Mouse (Mus musculus) Patski (cell line): ENCODE data around the gene Zc3h15. TPM values are rescaled to one million over a fixed set of nuclear protein-coding genes. Genes with fewer than 3 reads are reported as not detected.
"Not testable (repeated sequence)": the region's sequence is repeated elsewhere in the genome, so short reads cannot be mapped to it uniquely, and the experiment has no call there.

ENCODE experiments used
- ATAC-seq: fragments of 100-300 bp; one replicate; pipeline ENCODE4 v1.8.0; 2021
- CTCF ChIA-PET: fragments of 350-600 bp; sonication (Branson Sonifier 250); formaldehyde crosslinking; loops from one replicate; lab custom pipeline; 2022; ENCODE audit warnings: inconsistent platforms; lab: Charles Lee
- POLR2A ChIA-PET: fragments of 350-600 bp; sonication (Branson Sonifier 250); formaldehyde crosslinking; loops from one replicate; lab custom pipeline; 2022; ENCODE audit warnings: antibody characterized with exemption, inconsistent platforms; lab: Charles Lee
- DNase-seq: peaks from one replicate; pipeline ENCODE4 v3.0.0-alpha.2; 2011; ENCODE audit warnings: low read depth, low spot score
- H3K27me3 ChIP-seq: fragments of 371-371 bp; one replicate; pipeline ENCODE4 v1.5.1; 2021
- CTCF ChIP-seq: fragments of 100-300 bp; IDR thresholded peaks from one replicate; pipeline ENCODE4 v1.5.1; 2021
- in situ Hi-C: fragments of 300-500 bp; cut with MboI; formaldehyde crosslinking; loops from 3 replicates; pipeline ENCODE4 v1.11.1; 2018; ENCODE audit warnings: low pct_unique_long_range_greater_than_20kb, mixed read lengths
- polyA plus RNA-seq: library from polyadenylated mRNA; unstranded; gene quantifications from one replicate; pipeline ENCODE4 v1.2.3, GENCODE M21; 2021

Zc3h15 gene
- polyA plus RNA-seq, 1 experiment from 2014 or later, result 85.5 TPM

DNA sequence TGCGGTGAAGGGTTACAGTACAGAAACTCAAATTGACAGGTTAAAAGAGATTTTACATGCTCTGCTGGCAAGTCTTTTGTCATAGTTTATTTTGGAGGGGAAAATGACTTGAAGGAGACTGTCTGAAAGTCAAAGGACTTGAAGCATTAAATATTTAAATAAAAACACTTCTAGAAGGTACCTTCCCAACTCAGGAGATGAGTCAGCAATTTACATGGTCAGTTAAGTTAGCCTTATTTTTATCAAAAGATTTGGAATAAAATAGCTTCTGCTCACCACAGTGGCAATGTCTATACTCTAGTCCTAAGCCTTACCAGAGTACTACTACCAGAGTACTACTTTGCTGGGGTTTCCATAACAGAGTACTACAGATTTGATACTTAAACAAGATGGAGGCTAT lies 2.2 kb upstream of the Zc3h15 start:
- peaks cover 40% of the 10 kb centered on the region for H3K27me3 ChIP-seq
- CTCF ChIA-PET, result interaction anchor here (2.1 kb wide), 1 partner anchor 17 kb away, joined by 4 read pairs; no protein-coding TSS in a partner anchor
- TF ChIP-seq CTCF, result no peak
- in situ Hi-C loops, result no loop called here
- POLR2A ChIA-PET, result no interaction called here
- DNase-seq (no peak), ATAC-seq (no peak)

DNA sequence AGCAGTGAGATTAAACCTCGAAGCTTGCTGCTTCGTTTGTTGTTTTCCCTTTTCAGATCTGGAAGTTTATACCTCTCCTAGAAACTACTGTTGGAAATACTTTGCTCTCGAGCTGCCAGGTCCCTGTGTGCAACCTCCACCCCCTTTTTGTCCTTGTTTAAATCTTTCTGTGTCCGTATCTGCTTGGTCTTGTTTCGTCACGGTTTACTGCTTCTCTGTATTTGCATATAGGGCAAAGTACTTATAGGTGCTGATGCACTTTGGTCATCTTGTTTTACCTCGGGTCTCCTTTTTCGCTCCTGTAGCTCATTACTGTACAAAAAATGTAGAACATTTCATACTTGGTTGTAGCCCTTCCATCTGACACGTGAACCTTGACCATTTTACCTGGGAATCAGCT lies 4.7 kb downstream of the Zc3h15 start:
- H3K27me3 ChIP-seq, result no peaks in the 10 kb centered on the region
- no peak for TF ChIP-seq CTCF
- ATAC-seq, result no peak
- POLR2A ChIA-PET, result interaction anchor here (0.6 kb wide), 1 partner anchor 33 kb away, joined by 3 read pairs; no protein-coding TSS in a partner anchor
- in situ Hi-C loops, result no loop called here
- CTCF ChIA-PET, result interaction anchor here (0.8 to 2.3 kb wide), 2 partner anchors 10 to 123 kb away, joined by 3 to 11 read pairs; no protein-coding TSS in a partner anchor
- no peak for DNase-seq

DNA sequence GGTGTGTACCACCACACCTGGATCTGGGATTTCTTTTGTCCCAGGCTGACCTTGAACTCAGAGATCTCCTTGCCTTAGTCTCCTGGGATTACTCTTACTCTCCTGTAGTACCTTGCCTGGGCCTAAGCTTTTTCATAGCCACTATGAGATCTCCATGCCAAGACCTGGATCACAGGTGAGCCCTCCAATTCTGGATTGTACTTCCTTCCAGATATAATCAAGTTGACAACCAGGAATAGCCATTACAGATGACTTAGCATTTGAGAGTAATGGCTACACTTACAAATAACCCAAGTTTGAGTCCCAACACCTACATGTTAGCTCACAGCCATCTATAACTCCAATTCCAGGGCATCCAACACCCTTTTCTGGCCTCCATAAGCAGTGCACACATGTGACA lies 8.4 kb downstream of the Zc3h15 start:
- in situ Hi-C loops, result no loop called here
- no peak for ATAC-seq

DNA sequence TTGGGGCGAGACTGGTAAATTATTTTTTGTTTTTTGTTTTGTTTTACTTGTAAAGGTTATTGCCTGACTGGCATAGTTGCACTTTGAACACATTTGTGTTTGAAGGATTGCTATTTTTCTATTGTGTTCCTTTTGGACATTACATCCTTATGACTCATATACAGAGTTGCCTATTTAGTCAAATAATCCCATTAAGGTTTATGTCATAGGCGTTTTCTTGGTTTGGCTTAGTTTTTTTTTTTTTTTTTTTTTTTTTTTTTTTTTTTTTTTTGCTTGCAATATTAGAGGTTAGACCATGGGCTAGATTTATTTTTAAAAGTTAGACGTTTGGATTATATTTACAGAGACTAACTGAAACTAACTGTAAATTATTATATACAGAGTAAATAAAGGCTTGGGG lies 15.0 kb downstream of the Zc3h15 start:
- POLR2A ChIA-PET, result no interaction called here
- DNase-seq (no peak), ATAC-seq (no peak)
- TF ChIP-seq CTCF, result no peak
- H3K27me3 ChIP-seq, result no peaks in the 10 kb centered on the region
- CTCF ChIA-PET, result interaction anchor here (4.0 kb wide), 1 partner anchor 113 kb away, joined by 21 read pairs; no protein-coding TSS in a partner anchor
- in situ Hi-C loops, result no loop called here

More for the DNA sequence above, 8.4 kb downstream of the Zc3h15 start:
- no peak for TF ChIP-seq CTCF
- ChIA-PET POLR2A (no interaction called here), CTCF (no interaction called here)
- H3K27me3 ChIP-seq, result no peaks in the 10 kb centered on the region
- DNase-seq, result no peak

DNA sequence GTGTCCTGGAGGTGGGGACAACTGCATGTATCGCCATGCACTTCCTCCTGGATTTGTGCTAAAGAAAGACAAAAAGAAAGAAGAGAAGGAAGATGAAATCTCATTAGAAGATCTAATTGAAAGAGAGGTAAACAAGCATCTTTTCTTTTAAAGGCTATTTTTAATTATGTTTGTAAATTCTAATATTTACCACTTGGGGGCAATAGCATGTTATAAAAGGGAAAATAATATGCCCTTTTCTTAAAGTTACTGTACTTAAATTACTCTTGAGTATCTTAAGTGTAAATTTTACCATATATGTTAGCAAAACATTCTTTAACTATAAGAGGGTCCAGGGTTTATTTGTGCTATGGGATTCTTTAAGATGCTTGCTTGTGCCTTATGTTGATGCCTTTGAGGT lies 15.9 kb downstream of the Zc3h15 start:
- in situ Hi-C loops, result no loop called here
- no peaks in the 10 kb centered on the region for H3K27me3 ChIP-seq
- ChIA-PET POLR2A (no interaction called here), CTCF (no interaction called here)
- peak; percentile 31 for TF ChIP-seq CTCF
- DNase-seq, result no peak
- no peak for ATAC-seq

DNA sequence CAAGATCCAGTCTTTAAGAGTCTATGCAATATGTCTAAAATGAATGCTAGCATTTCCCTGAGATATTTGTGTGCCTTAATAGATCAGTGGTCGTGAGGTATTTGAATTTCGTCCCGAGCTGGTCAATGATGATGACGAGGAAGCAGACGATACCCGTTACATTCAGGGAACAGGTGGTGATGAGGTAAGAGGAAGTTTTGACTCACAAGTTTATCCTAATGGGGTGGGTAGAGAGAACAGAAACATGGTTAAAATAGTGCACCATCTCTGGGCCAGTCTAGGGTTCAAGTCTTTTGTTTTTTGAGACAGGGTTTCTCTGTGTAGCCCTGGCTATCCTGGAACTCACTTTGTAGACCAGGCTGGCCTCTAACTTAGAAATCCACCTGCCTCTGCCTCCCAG lies 17.1 kb downstream of the Zc3h15 start:
- in situ Hi-C loops, result no loop called here
- no peak for DNase-seq
- ChIA-PET POLR2A (interaction anchor here (0.6 kb wide), 1 partner anchor 74 kb away, joined by 3 read pairs; no protein-coding TSS in a partner anchor), CTCF (interaction anchor here (1.0 kb wide), 1 partner anchor 110 kb away, joined by 4 read pairs; no protein-coding TSS in a partner anchor)
- no peak for ATAC-seq
- H3K27me3 ChIP-seq, result no peaks in the 10 kb centered on the region
- TF ChIP-seq CTCF, result no peak

DNA sequence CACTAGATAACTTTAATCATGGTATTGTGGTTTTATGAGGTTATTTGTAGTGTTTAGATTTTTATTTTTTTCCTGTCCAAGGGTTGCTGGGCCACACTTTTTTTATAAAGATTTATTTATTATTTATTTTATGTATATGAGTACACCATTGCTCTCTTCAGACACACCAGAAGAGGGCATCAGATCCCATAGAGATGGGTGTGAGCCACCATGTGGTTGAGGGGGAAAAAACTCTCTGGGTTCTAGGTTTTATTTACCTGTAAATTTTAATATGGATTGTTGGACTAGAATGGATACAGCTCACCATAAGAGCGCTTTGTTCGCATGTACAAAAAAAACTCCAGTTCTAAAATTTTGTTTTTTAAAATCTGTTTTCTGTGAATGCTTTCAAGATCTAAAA lies 20.8 kb downstream of the Zc3h15 start:
- in situ Hi-C loops, result loop anchor here (5.0 kb wide), 1 partner anchor 97 kb away; no protein-coding TSS in a partner anchor
- DNase-seq, H3K27me3 ChIP-seq, ATAC-seq, POLR2A ChIA-PET: not testable (repeated sequence)
- TF ChIP-seq CTCF, result peak; percentile 59
- CTCF ChIA-PET, result interaction anchor here (0.6 to 2.0 kb wide), 6 partner anchors 9 to 131 kb away, joined by 3 to 7 read pairs (median 3); no protein-coding TSS in a partner anchor

DNA sequence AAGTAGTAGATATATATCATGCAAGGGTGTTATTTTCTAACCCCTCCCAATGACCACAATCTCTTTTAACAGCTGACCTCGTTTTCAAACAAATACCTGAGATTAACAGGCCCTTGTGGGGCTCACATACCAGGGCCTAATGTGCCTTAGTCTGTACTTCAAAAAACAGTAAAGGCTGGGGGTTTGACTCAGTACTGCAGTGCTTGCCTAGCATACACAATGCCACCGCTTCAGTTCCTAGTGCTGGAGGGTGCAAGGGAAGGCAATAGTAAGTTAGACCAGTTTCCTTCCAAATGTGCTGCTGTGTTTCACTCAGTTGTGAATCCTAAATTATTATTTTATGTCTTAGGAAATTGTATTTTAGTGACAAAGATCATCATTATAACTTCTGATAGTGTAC lies 23.2 kb downstream of the Zc3h15 start:
- CTCF ChIA-PET, result no interaction called here
- no peak for ATAC-seq
- H3K27me3 ChIP-seq, result no peaks in the 10 kb centered on the region
- no peak for DNase-seq
- POLR2A ChIA-PET, result no interaction called here
- no peak for TF ChIP-seq CTCF
- in situ Hi-C loops, result loop anchor here (5.0 kb wide), 1 partner anchor 95 kb away; no protein-coding TSS in a partner anchor

DNA sequence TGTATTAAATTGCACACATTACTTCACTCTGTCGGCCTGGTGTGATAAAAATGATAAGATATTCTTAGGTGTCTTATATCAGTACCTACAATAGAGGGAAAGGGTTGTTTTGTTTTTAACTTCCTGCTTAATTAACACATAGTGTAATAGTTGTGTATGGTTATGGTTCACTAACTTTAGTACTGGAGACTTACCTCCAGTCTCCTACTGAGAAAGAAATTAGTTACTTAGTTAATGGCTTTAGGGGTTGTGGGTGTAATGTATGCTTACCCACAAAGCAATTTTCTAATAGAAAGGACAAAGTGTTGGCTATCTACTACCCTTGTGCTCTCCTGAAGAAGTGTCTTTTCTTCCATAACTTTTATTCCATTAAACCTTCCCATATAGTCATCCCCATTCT lies 23.8 kb downstream of the Zc3h15 start:
- ChIA-PET POLR2A (no interaction called here), CTCF (interaction anchor here (1.4 kb wide), 1 partner anchor 56 kb away, joined by 4 read pairs; the partner anchor contains the start of gene Itgav)
- ATAC-seq (no peak), DNase-seq (no peak)
- TF ChIP-seq CTCF, result no peak
- H3K27me3 ChIP-seq, result no peaks in the 10 kb centered on the region
- in situ Hi-C loops, result loop anchor here (5.0 kb wide), 1 partner anchor 94 kb away; no protein-coding TSS in a partner anchor

DNA sequence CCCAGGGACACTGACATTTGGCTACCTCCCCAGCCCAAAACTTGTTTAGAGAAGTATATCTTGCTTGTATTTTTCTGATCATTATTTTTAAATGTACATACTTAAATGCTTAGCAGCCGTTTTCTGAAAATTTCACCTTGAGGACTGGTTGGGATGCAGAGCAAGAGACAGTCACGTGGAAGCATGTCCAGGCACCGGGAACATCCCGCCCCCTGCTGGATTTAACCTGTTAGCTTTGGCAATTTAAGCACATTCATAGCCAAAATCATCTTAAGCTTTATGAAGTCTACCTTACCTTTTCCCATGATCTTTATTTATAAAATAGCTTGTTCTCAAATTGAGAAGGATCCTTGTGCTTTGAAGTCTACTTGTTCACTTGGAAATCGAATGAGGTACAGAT lies 25.8 kb downstream of the Zc3h15 start:
- DNase-seq, result no peak

DNA sequence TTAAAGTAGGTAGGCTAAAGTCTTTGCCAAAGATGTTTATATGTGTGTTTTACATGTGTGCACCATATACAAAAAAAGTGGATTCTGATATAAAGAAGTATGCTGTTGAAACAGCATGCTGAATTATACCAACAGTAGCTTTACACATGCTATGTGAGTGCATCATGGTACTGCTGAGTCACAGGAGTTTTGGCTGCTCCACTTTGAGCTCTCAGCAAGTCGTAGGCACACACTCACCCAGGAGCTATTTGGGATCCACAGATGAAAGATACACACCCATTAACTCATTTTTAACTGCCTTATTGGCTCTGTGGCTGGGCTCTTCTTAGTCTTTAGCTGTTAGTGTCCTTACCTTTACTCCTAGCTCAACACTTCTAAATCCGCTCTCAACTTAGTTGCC lies 27.6 kb downstream of the Zc3h15 start:
- DNase-seq, result no peak
- POLR2A ChIA-PET, result no interaction called here
- TF ChIP-seq CTCF, result no peak
- H3K27me3 ChIP-seq, result no peaks in the 10 kb centered on the region
- no peak for ATAC-seq
- in situ Hi-C loops, result no loop called here
- CTCF ChIA-PET, result interaction anchor here (0.9 to 2.5 kb wide), 4 partner anchors 10 to 100 kb away, joined by 3 to 16 read pairs (median 4); no protein-coding TSS in a partner anchor

More for the DNA sequence above, 25.8 kb downstream of the Zc3h15 start:
- peak; percentile 48 for TF ChIP-seq CTCF
- H3K27me3 ChIP-seq, result no peaks in the 10 kb centered on the region
- ChIA-PET POLR2A (interaction anchor here (0.6 kb wide), 1 partner anchor 123 kb away, joined by 5 read pairs; no protein-coding TSS in a partner anchor), CTCF (interaction anchor here (1.0 to 2.2 kb wide), 3 partner anchors 12 to 104 kb away, joined by 3 to 7 read pairs (median 4); no protein-coding TSS in a partner anchor)
- in situ Hi-C loops, result loop anchor here (5.0 kb wide), 1 partner anchor 92 kb away; no protein-coding TSS in a partner anchor
- no peak for ATAC-seq
